Mouse (Mus musculus) stomach, embryonic 16.5 days (tissue): ENCODE results near the gene Med13. TPM values are rescaled to one million over a fixed set of nuclear protein-coding genes. Genes with fewer than 3 reads are reported as not detected.

Experiments used
- ATAC-seq: fragments of 200-750 bp; cut with Nextera tagmentation; 2 replicates; pipeline ENCODE4 v1.8.0; 2017; ENCODE audit warnings: moderate number of reproducible peaks, moderate TSS enrichment; ENCODE audit not compliant: insufficient read depth, low FRiP score
- H3K27ac ChIP-seq: fragments of 300-500 bp; sonication (generic); 2 replicates; pipeline ENCODE4 v1.5.1; 2014; ENCODE audit warnings: low read length
- H3K27me3 ChIP-seq: fragments of 300-500 bp; sonication (generic); 2 replicates; pipeline ENCODE4 v1.6.1; 2014; ENCODE audit warnings: low read length, control low read depth, mixed read lengths; ENCODE audit not compliant: control insufficient read depth, insufficient read depth
- H3K36me3 ChIP-seq: fragments of 300-500 bp; sonication (generic); 2 replicates; pipeline ENCODE4 v1.6.1; 2014; ENCODE audit warnings: low read length; ENCODE audit not compliant: control insufficient read depth, insufficient read depth
- H3K4me1 ChIP-seq: fragments of 300-500 bp; sonication (generic); 2 replicates; pipeline ENCODE4 v1.6.1; 2014; ENCODE audit warnings: low read length, control low read depth, mixed read lengths; ENCODE audit not compliant: control insufficient read depth, insufficient read depth
- H3K4me2 ChIP-seq: fragments of 300-500 bp; sonication (generic); 2 replicates; pipeline ENCODE4 v1.6.1; 2014; ENCODE audit warnings: low read depth, low read length, mixed read lengths
- H3K4me3 ChIP-seq: fragments of 300-500 bp; sonication (generic); replicated peaks from 2 replicates; pipeline ENCODE4 v1.5.1; 2014; ENCODE audit warnings: mild to moderate bottlenecking, low read length
- H3K9ac ChIP-seq: fragments of 300-500 bp; sonication (generic); 2 replicates; pipeline ENCODE4 v1.6.1; 2014; ENCODE audit warnings: low read length
- H3K9me3 ChIP-seq: fragments of 300-500 bp; sonication (generic); replicated peaks from 2 replicates; pipeline ENCODE4 v1.6.1; 2016; ENCODE audit warnings: low read length, control low read depth; ENCODE audit not compliant: control insufficient read depth
- WGBS: fragments of 180-500 bp; shearing (Covaris S2); extraction: QIAGEN DNeasy Blood & Tissue Kit; methylation state at CpG from one replicate; pipeline ENCODE4 v1.1.7; 2014; 5-methylcytosine and 5-hydroxymethylcytosine counted together
- polyA plus RNA-seq: library from polyadenylated mRNA; unstranded; fragments of >200 nt; fragmentation: Nextera tagmentation; extraction: Ambion mirVana; gene quantifications from 2 replicates; pipeline ENCODE4 v1.2.1, GENCODE M21; 2015

Med13 gene
- polyA plus RNA-seq, 1 experiment from 2014 or later, result 9.1 TPM

GRCm38 (mm10) chr11:86391687-86392086 lies 34.3 kb upstream of the Med13 start:
- no peaks in the 10 kb centered on the region for H3K9me3 ChIP-seq
- H3K9ac ChIP-seq, result no peak overlapping the region
- no peak for ATAC-seq
- H3K36me3 ChIP-seq, result no peaks in the 10 kb centered on the region
- H3K27ac ChIP-seq, result peak overlapping the region; percentile 46
- H3K27me3 ChIP-seq, result no peaks in the 10 kb centered on the region
- H3K4me1 ChIP-seq, result 0 out of 2 replicates have a peak, but pooled peaks cover 2% of the 10 kb centered on the region
- H3K4me3 ChIP-seq, result no peak overlapping the region
- WGBS, result 80% methylated on average over 7 of the region's 7 CpGs
- H3K4me2 ChIP-seq, result no peak overlapping the region

- H3K4me2 ChIP-seq, result no peak overlapping the region
- no peaks in the 10 kb centered on the region for H3K36me3 ChIP-seq
- H3K27ac ChIP-seq, result peak overlapping the region; percentile 73
- H3K4me3 ChIP-seq, result no peak overlapping the region
- H3K9ac ChIP-seq, result no peak overlapping the region
- no peaks in the 10 kb centered on the region for H3K27me3 ChIP-seq
- no peaks in the 10 kb centered on the region for H3K9me3 ChIP-seq
- H3K4me1 ChIP-seq, result 0 out of 2 replicates have a peak, but pooled peaks cover 2% of the 10 kb centered on the region
- peak; percentile 76 for ATAC-seq
- WGBS, result 48% methylated on average over 1 of the region's 1 CpGs
Measured at GRCm38 (mm10) chr11:86390308-86390707, 32.9 kb upstream of the Med13 start.

GRCm38 (mm10) chr11:86389506-86389905 lies 32.1 kb upstream of the Med13 start:
- no peaks in the 10 kb centered on the region for H3K9me3 ChIP-seq
- no peaks in the 10 kb centered on the region for H3K27me3 ChIP-seq
- H3K4me2 ChIP-seq, result no peak overlapping the region
- H3K9ac ChIP-seq, result no peak overlapping the region
- 0 out of 2 replicates have a peak, but pooled peaks cover 2% of the 10 kb centered on the region for H3K4me1 ChIP-seq
- no peak overlapping the region for H3K27ac ChIP-seq
- no peak for ATAC-seq
- WGBS, result 62% methylated on average over 4 of the region's 4 CpGs
- H3K4me3 ChIP-seq, result no peak overlapping the region
- H3K36me3 ChIP-seq, result no peaks in the 10 kb centered on the region

- Histone ChIP-seq H3K4me3 (no peak overlapping the region), H3K4me2 (no peak overlapping the region), H3K9me3 (no peaks in the 10 kb centered on the region), H3K27ac (no peak overlapping the region), H3K4me1 (0 out of 2 replicates have a peak, but pooled peaks cover 2% of the 10 kb centered on the region), H3K36me3 (no peaks in the 10 kb centered on the region), H3K27me3 (no peaks in the 10 kb centered on the region), H3K9ac (no peak overlapping the region)
- WGBS, result 75% methylated on average over 13 of the region's 13 CpGs
- no peak for ATAC-seq
Measured at GRCm38 (mm10) chr11:86388821-86389480, 31.5 kb upstream of the Med13 start.

GRCm38 (mm10) chr11:86387121-86387893 lies 29.9 kb upstream of the Med13 start:
- 0 out of 2 replicates have a peak, but pooled peaks cover 2% of the 10 kb centered on the region for H3K4me1 ChIP-seq
- ATAC-seq, result no peak
- H3K9ac ChIP-seq, result no peak overlapping the region
- no peak overlapping the region for H3K27ac ChIP-seq
- no peak overlapping the region for H3K4me2 ChIP-seq
- H3K4me3 ChIP-seq, result no peak overlapping the region
- 42% methylated on average over 9 of the region's 9 CpGs for WGBS
- H3K9me3 ChIP-seq, result no peaks in the 10 kb centered on the region
- H3K36me3 ChIP-seq, result no peaks in the 10 kb centered on the region
- H3K27me3 ChIP-seq, result no peaks in the 10 kb centered on the region

GRCm38 (mm10) chr11:86386576-86386975 lies 29.2 kb upstream of the Med13 start:
- ATAC-seq, result no peak
- H3K4me1 ChIP-seq, result 0 out of 2 replicates have a peak, but pooled peaks cover 2% of the 10 kb centered on the region
- 68% methylated on average over 10 of the region's 10 CpGs for WGBS
- H3K27me3 ChIP-seq, result no peaks in the 10 kb centered on the region
- no peaks in the 10 kb centered on the region for H3K9me3 ChIP-seq
- H3K4me3 ChIP-seq, result no peak overlapping the region
- no peaks in the 10 kb centered on the region for H3K36me3 ChIP-seq
- H3K4me2 ChIP-seq, result no peak overlapping the region
- no peak overlapping the region for H3K9ac ChIP-seq
- no peak overlapping the region for H3K27ac ChIP-seq

GRCm38 (mm10) chr11:86385710-86386282 lies 28.4 kb upstream of the Med13 start:
- H3K27ac ChIP-seq, result no peak overlapping the region
- H3K4me1 ChIP-seq, result peaks cover 8% of the 10 kb centered on the region
- no peak overlapping the region for H3K9ac ChIP-seq
- no peak overlapping the region for H3K4me2 ChIP-seq
- 82% methylated on average over 11 of the region's 11 CpGs for WGBS
- ATAC-seq, result no peak
- no peak overlapping the region for H3K4me3 ChIP-seq
- H3K27me3 ChIP-seq, result no peaks in the 10 kb centered on the region
- H3K36me3 ChIP-seq, result no peaks in the 10 kb centered on the region
- no peaks in the 10 kb centered on the region for H3K9me3 ChIP-seq

GRCm38 (mm10) chr11:86384141-86384540 lies 26.7 kb upstream of the Med13 start:
- Histone ChIP-seq H3K36me3 (no peaks in the 10 kb centered on the region), H3K4me1 (peaks cover 12% of the 10 kb centered on the region)
- 82% methylated on average over 3 of the region's 3 CpGs for WGBS

More at GRCm38 (mm10) chr11:86384141-86384540, 26.7 kb upstream of the Med13 start:
- Histone ChIP-seq H3K27ac (no peak overlapping the region), H3K9ac (no peak overlapping the region), H3K9me3 (no peaks in the 10 kb centered on the region), H3K4me3 (no peak overlapping the region), H3K27me3 (no peaks in the 10 kb centered on the region), H3K4me2 (no peak overlapping the region)
- ATAC-seq, result no peak
